Mouse (Mus musculus): ENCODE measurements at regions not wholly inside any gene's neighbourhood (a gene's known extent, or its start where the extent isn't known, plus 50 kb on each side); places are given as distances from the start of the nearest gene placed in this dataset.

DNA sequence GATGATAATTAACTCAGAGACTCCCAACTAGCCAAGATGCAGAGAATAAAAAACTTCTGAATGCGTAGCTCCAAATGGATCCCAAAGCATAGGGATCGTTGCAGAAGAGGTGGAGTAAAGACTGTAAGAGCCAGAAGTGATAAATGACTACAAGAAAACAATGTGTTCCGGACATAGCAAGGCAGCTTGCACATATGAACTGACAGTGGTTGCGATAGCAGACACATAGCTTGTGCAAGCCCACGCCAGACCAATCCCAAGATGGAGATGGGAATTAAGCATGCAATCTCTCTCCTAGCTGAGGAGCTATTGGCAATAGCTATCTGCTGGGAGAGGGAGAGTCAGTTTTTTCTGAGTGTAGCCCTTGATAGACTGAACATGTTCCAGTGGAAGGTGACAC lies 248.5 kb upstream of the Pik3r1 start:
- TF ChIP-seq CTCF (IDR thresholded peaks at IDR 0.05; ENCODE audit: borderline replicate concordance, insufficient read depth, low read depth, low read length) = no peak
- no peak for TF ChIP-seq POLR2A (IDR thresholded peaks at IDR 0.05; ENCODE audit: borderline replicate concordance, insufficient read depth, low read length)

Data from cerebellum, adult 2 months (tissue).